23 mouse cellular contexts compared by ENCODE assay signal in genomic region chr16:11441616-11442015, GRCm38 (mm10).
A peak's percentile ranks its signal among the peaks of the same experiment; 100 is the strongest.
DNase-seq lines count a peak whose midpoint lies in the region; ATAC-seq lines count a peak whose summit lies in the region.
"Had no signal": no experiment of that assay in that cellular context is flagged by ENCODE, and none has a peak within 500 bp of the region (broad histone marks: within the 10 kb centered on the region; RNA-seq: fewer than 3 reads in every experiment).

No protein-coding gene starts in this region.

- 89% methylated on average over 4 of the region's 4 CpGs for WGBS in midbrain, embryonic 15.5 days

- H3K9ac ChIP-seq in midbrain, embryonic 15.5 days, result no peak overlapping the region
- H3K9ac ChIP-seq: embryonic facial prominence, embryonic 12.5 days; embryonic facial prominence, embryonic 15.5 days; forebrain, postnatal 0 days; hindbrain, embryonic 13.5 days had no signal

- H3K9me3 ChIP-seq in midbrain, embryonic 15.5 days, result no peaks in the 10 kb centered on the region
- H3K9me3 ChIP-seq: embryonic facial prominence, embryonic 12.5 days; embryonic facial prominence, embryonic 15.5 days; hindbrain, embryonic 10.5 days; hindbrain, embryonic 13.5 days had no signal

- H3K4me1 ChIP-seq in midbrain, embryonic 15.5 days, result no peaks in the 10 kb centered on the region
- H3K4me1 ChIP-seq: embryonic facial prominence, embryonic 12.5 days; hindbrain, embryonic 10.5 days had no signal

- H3K27ac ChIP-seq in midbrain, embryonic 15.5 days, result no peak overlapping the region
- H3K27ac ChIP-seq: embryonic facial prominence, embryonic 12.5 days; embryonic facial prominence, embryonic 15.5 days; heart, adult 2 months; hindbrain, embryonic 10.5 days; hindbrain, embryonic 13.5 days; hindbrain, postnatal 0 days had no signal

- peak; percentile 93 for DNase-seq in 416B (ENCODE audit: low read depth)
- DNase-seq in c-Kit-positive CD71-negative TER-119-negative erythroid progenitor cells, embryonic 14.5 days (ENCODE audit: low read depth), result peak; percentile 22
- DNase-seq in spleen, postnatal 36 days (ENCODE audit: low spot score in 2 of 2), result no peak
- DNase-seq: adrenal gland, adult 8-10 months; adrenal gland, postnatal 25 days; cerebellum, adult 18-20 months; cerebellum, adult 9-10 months; cerebellum, postnatal 14 days; forebrain, postnatal 0 days; gastrocnemius, postnatal 25 days; heart, adult 2 months had no signal

- H3K27me3 ChIP-seq in midbrain, embryonic 15.5 days (replicated peaks), result no peaks in the 10 kb centered on the region
- H3K27me3 ChIP-seq: embryonic facial prominence, embryonic 12.5 days; embryonic facial prominence, embryonic 15.5 days; hindbrain, embryonic 13.5 days had no signal

- no peak overlapping the region for H3K4me3 ChIP-seq in midbrain, embryonic 15.5 days
- H3K4me3 ChIP-seq: embryonic facial prominence, embryonic 12.5 days; embryonic facial prominence, embryonic 15.5 days; heart, adult 2 months; hindbrain, embryonic 10.5 days; hindbrain, embryonic 13.5 days had no signal

- peak; percentile 90 for ATAC-seq in hematopoietic stem cell, adult 5-6 weeks (replicated peaks in 1 of 2; ENCODE audit: insufficient read depth in 1 of 2, low FRiP score in 2 of 2, low TSS enrichment in 1 of 2, low read depth in 1 of 2, poor library complexity in 2 of 2, severe bottlenecking in 2 of 2)
- 0 out of 2 replicates have a peak, but pooled peaks have one; percentile 57 for ATAC-seq in megakaryocyte-erythroid progenitor cell, adult 5-6 weeks (replicated peaks; ENCODE audit: low FRiP score, low TSS enrichment, poor library complexity, severe bottlenecking)
- ATAC-seq in midbrain, embryonic 15.5 days (replicated peaks), result no peak
- ATAC-seq: activated CD4-positive, CD25-positive, alpha-beta regulatory T cell, adult 4 months; forebrain, embryonic 14.5 days; forebrain, postnatal 0 days; hindbrain, postnatal 0 days; inflammation-experienced regulatory T-cells, adult 6 months had no signal

- no peaks in the 10 kb centered on the region for H3K36me3 ChIP-seq in midbrain, embryonic 15.5 days (replicated peaks)
- H3K36me3 ChIP-seq: embryonic facial prominence, embryonic 12.5 days; embryonic facial prominence, embryonic 15.5 days; hindbrain, embryonic 10.5 days had no signal

- no peak overlapping the region for H3K4me2 ChIP-seq in midbrain, embryonic 15.5 days
- H3K4me2 ChIP-seq: embryonic facial prominence, embryonic 12.5 days; embryonic facial prominence, embryonic 15.5 days; heart, embryonic 11.5 days; hindbrain, embryonic 13.5 days had no signal

Comparison
In these comparisons a context has a peak if more than half of its experiments do, and no peak if none do; other contexts are left out.
1. DNase-seq: peak in 416B (single experiment) and c-Kit-positive CD71-negative TER-119-negative erythroid progenitor cells, embryonic 14.5 days (single experiment); none in spleen, postnatal 36 days (0 of 2).